Mouse (Mus musculus): ENCODE measurements at regions not wholly inside any gene's neighbourhood (a gene's known extent, or its start where the extent isn't known, plus 50 kb on each side); places are given as distances from the start of the nearest gene placed in this dataset.
"Not testable (repeated sequence)": the region's sequence is repeated elsewhere in the genome, so short reads cannot be mapped to it uniquely, and the experiment has no call there.

- Histone ChIP-seq H3K36me3 (ENCODE audit: control insufficient read depth, insufficient read depth, low read length) (no peaks in the 10 kb centered on the region), H3K4me3 (ENCODE audit: low read depth, low read length) (no peak overlapping the region), H3K27me3 (ENCODE audit: control insufficient read depth, insufficient read depth, low read depth, low read length) (no peaks in the 10 kb centered on the region), H3K27ac (ENCODE audit: low read length) (no peak overlapping the region), H3K4me2 (ENCODE audit: low read length) (no peak overlapping the region), H3K9me3 (replicated peaks; ENCODE audit: control insufficient read depth, low read length, poor library complexity, severe bottlenecking) (no peaks in the 10 kb centered on the region), H3K4me1 (ENCODE audit: control insufficient read depth, insufficient read depth, low read length) (no peaks in the 10 kb centered on the region), H3K9ac (ENCODE audit: low read depth, low read length) (no peak overlapping the region)
- no peak for ATAC-seq
- WGBS: 95% methylated on average over 3 of the region's 3 CpGs
Measured at GRCm38 (mm10) chr13:10930741-10931140, 570.1 kb upstream of the Chrm3 start.

GRCm38 (mm10) chr13:10914377-10914776 lies 553.7 kb upstream of the Chrm3 start:
- no peaks in the 10 kb centered on the region for H3K36me3 ChIP-seq (ENCODE audit: control insufficient read depth, insufficient read depth, low read length)
- H3K27ac ChIP-seq (ENCODE audit: low read length): no peak overlapping the region
- no peaks in the 10 kb centered on the region for H3K4me1 ChIP-seq (ENCODE audit: control insufficient read depth, insufficient read depth, low read length)
- H3K4me3 ChIP-seq (ENCODE audit: low read depth, low read length): no peak overlapping the region
- H3K9ac ChIP-seq (ENCODE audit: low read depth, low read length): no peak overlapping the region
- H3K4me2 ChIP-seq (ENCODE audit: low read length): no peak overlapping the region
- no peak for ATAC-seq
- no peaks in the 10 kb centered on the region for H3K27me3 ChIP-seq (ENCODE audit: control insufficient read depth, insufficient read depth, low read depth, low read length)
- no peaks in the 10 kb centered on the region for H3K9me3 ChIP-seq (replicated peaks; ENCODE audit: control insufficient read depth, low read length, poor library complexity, severe bottlenecking)

GRCm38 (mm10) chr13:10909122-10909751 lies 548.6 kb upstream of the Chrm3 start:
- 40% methylated on average over 2 of the region's 2 CpGs for WGBS
- no peaks in the 10 kb centered on the region for H3K27me3 ChIP-seq (ENCODE audit: control insufficient read depth, insufficient read depth, low read depth, low read length)
- no peak overlapping the region for H3K4me2 ChIP-seq (ENCODE audit: low read length)
- H3K9ac ChIP-seq (ENCODE audit: low read depth, low read length): no peak overlapping the region
- H3K36me3 ChIP-seq (ENCODE audit: control insufficient read depth, insufficient read depth, low read length): no peaks in the 10 kb centered on the region
- H3K4me3 ChIP-seq (ENCODE audit: low read depth, low read length): no peak overlapping the region
- no peaks in the 10 kb centered on the region for H3K9me3 ChIP-seq (replicated peaks; ENCODE audit: control insufficient read depth, low read length, poor library complexity, severe bottlenecking)
- no peak overlapping the region for H3K27ac ChIP-seq (ENCODE audit: low read length)
- no peaks in the 10 kb centered on the region for H3K4me1 ChIP-seq (ENCODE audit: control insufficient read depth, insufficient read depth, low read length)
- ATAC-seq: no peak

- Histone ChIP-seq H3K9me3 (replicated peaks; ENCODE audit: control insufficient read depth, low read length, poor library complexity, severe bottlenecking) (0 out of 2 replicates have a peak, but pooled peaks cover 2% of the 10 kb centered on the region), H3K27me3 (ENCODE audit: control insufficient read depth, insufficient read depth, low read depth, low read length) (no peaks in the 10 kb centered on the region), H3K4me3 (ENCODE audit: low read depth, low read length) (no peak overlapping the region), H3K36me3 (ENCODE audit: control insufficient read depth, insufficient read depth, low read length) (no peaks in the 10 kb centered on the region), H3K27ac (ENCODE audit: low read length) (no peak overlapping the region), H3K9ac (ENCODE audit: low read depth, low read length) (no peak overlapping the region), H3K4me2 (ENCODE audit: low read length) (no peak overlapping the region), H3K4me1 (ENCODE audit: control insufficient read depth, insufficient read depth, low read length) (no peaks in the 10 kb centered on the region)
- 45% methylated on average over 2 of the region's 2 CpGs for WGBS
- peak; percentile 25; the same call in 1 of the 2 replicates for ATAC-seq
Measured at GRCm38 (mm10) chr13:10867864-10868263, 507.2 kb upstream of the Chrm3 start.

GRCm38 (mm10) chr13:10855947-10856561 lies 495.4 kb upstream of the Chrm3 start:
- not testable (repeated sequence) for ATAC-seq; H3K36me3 ChIP-seq (ENCODE audit: control insufficient read depth, insufficient read depth, low read length); H3K27ac ChIP-seq (ENCODE audit: low read length); H3K4me2 ChIP-seq (ENCODE audit: low read length); H3K27me3 ChIP-seq (ENCODE audit: control insufficient read depth, insufficient read depth, low read depth, low read length); H3K4me1 ChIP-seq (ENCODE audit: control insufficient read depth, insufficient read depth, low read length); H3K4me3 ChIP-seq (ENCODE audit: low read depth, low read length); H3K9me3 ChIP-seq (replicated peaks; ENCODE audit: control insufficient read depth, low read length, poor library complexity, severe bottlenecking); H3K9ac ChIP-seq (ENCODE audit: low read depth, low read length)
- WGBS: 95% methylated on average over 9 of the region's 9 CpGs

GRCm38 (mm10) chr13:10845212-10845611 lies 484.6 kb upstream of the Chrm3 start:
- H3K36me3 ChIP-seq (ENCODE audit: control insufficient read depth, insufficient read depth, low read length): no peaks in the 10 kb centered on the region
- H3K4me2 ChIP-seq (ENCODE audit: low read length): no peak overlapping the region
- ATAC-seq: no peak
- WGBS: 53% methylated on average over 5 of the region's 5 CpGs
- no peaks in the 10 kb centered on the region for H3K4me1 ChIP-seq (ENCODE audit: control insufficient read depth, insufficient read depth, low read length)
- no peak overlapping the region for H3K9ac ChIP-seq (ENCODE audit: low read depth, low read length)
- no peak overlapping the region for H3K4me3 ChIP-seq (ENCODE audit: low read depth, low read length)
- no peak overlapping the region for H3K27ac ChIP-seq (ENCODE audit: low read length)
- H3K9me3 ChIP-seq (replicated peaks; ENCODE audit: control insufficient read depth, low read length, poor library complexity, severe bottlenecking): no peaks in the 10 kb centered on the region
- H3K27me3 ChIP-seq (ENCODE audit: control insufficient read depth, insufficient read depth, low read depth, low read length): no peaks in the 10 kb centered on the region

GRCm38 (mm10) chr13:10799351-10799913 lies 438.8 kb upstream of the Chrm3 start:
- no peaks in the 10 kb centered on the region for H3K4me1 ChIP-seq (ENCODE audit: control insufficient read depth, insufficient read depth, low read length)
- H3K9ac ChIP-seq (ENCODE audit: low read depth, low read length): no peak overlapping the region
- no peak overlapping the region for H3K4me2 ChIP-seq (ENCODE audit: low read length)
- H3K27me3 ChIP-seq (ENCODE audit: control insufficient read depth, insufficient read depth, low read depth, low read length): no peaks in the 10 kb centered on the region
- ATAC-seq: no peak
- no peak overlapping the region for H3K27ac ChIP-seq (ENCODE audit: low read length)
- H3K4me3 ChIP-seq (ENCODE audit: low read depth, low read length): no peak overlapping the region
- WGBS: 71% methylated on average over 3 of the region's 3 CpGs
- H3K9me3 ChIP-seq (replicated peaks; ENCODE audit: control insufficient read depth, low read length, poor library complexity, severe bottlenecking): no peaks in the 10 kb centered on the region
- H3K36me3 ChIP-seq (ENCODE audit: control insufficient read depth, insufficient read depth, low read length): no peaks in the 10 kb centered on the region
